Mouse (Mus musculus): Measurements from ENCODE around the gene Kcne3.

DNA sequence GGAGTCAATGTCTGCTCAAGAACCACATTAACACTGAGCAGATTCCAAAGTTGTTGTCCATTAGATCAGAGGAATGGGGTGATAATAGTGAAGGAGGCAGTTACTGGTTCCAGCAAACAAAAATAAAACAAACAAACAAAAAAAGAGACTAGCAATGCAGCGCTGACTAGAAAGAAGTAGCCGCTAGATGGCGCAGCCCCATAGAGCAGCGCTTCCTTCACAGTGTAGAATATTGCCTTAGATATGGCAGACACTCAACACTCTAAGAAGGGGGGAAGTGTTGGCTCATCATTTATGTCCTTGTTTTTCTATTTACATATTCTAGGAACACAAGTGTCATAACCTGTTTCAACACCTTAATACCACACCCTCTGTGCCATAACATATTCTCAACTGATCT is 14.5 kb downstream of the Kcne3 start:
- no peak for TF ChIP-seq POLR2A (IDR thresholded peaks at IDR 0.05; ENCODE audit: insufficient read depth, low read depth, low read length)
- TF ChIP-seq CTCF (IDR thresholded peaks at IDR 0.05; ENCODE audit: insufficient read depth, low read depth, low read length) = no peak

Data from olfactory bulb, adult 2 months (tissue).